Mouse (Mus musculus) testis, adult 2 months (tissue): ENCODE data around the gene Fosb.

Source experiments
- CTCF ChIP-seq: fragments of 200-500 bp; IDR thresholded peaks from 2 replicates; pipeline ENCODE4 v1.5.1; 2012; ENCODE audit warnings: low read depth, mild to moderate bottlenecking, inconsistent platforms, low read length, moderate library complexity; ENCODE audit not compliant: control insufficient read depth, insufficient read depth, insufficient replicate concordance
- POLR2A ChIP-seq: fragments of 200-500 bp; IDR thresholded peaks from 2 replicates; pipeline ENCODE4 v1.6.1; 2012; ENCODE audit warnings: low read depth, mild to moderate bottlenecking, inconsistent platforms, low read length, moderate library complexity; ENCODE audit not compliant: control insufficient read depth

- no peak for TF ChIP-seq CTCF
- no peak for TF ChIP-seq POLR2A
Measured at GRCm38 (mm10) chr7:19302264-19303045, 7.4 kb downstream of the Fosb start.
